Mouse (Mus musculus) ES-Bruce4 (cell line): ENCODE data around the gene Hmox2.

Source experiments
- CTCF ChIP-seq: IDR thresholded peaks from one replicate; pipeline ENCODE4 v1.8.1; 2011; ENCODE audit warnings: low read depth, low read length
- EP300 ChIP-seq: IDR thresholded peaks from 2 replicates; pipeline ENCODE4 v1.6.1; 2011; ENCODE audit warnings: low read depth, low read length; ENCODE audit not compliant: insufficient read depth
- POLR2A ChIP-seq: IDR thresholded peaks from one replicate; pipeline ENCODE4 v1.8.1; 2011; ENCODE audit warnings: low read length; ENCODE audit not compliant: insufficient read depth

GRCm38 (mm10) chr16:4705541-4705940 lies 20.6 kb upstream of the Hmox2 start:
- TF ChIP-seq EP300 (no peak), CTCF (no peak), POLR2A (no peak)
